Mouse (Mus musculus) lung, postnatal 0 days (tissue): ENCODE data around the gene Il17c.

Experiments used
- CTCF ChIP-seq: IDR thresholded peaks from 2 replicates; pipeline ENCODE4 v1.5.1; 2016; ENCODE audit warnings: antibody characterized with exemption, mild to moderate bottlenecking
- EP300 ChIP-seq: IDR thresholded peaks from 2 replicates; pipeline ENCODE4 v1.6.1; 2016; ENCODE audit warnings: antibody characterized with exemption, mild to moderate bottlenecking, control low read depth

DNA sequence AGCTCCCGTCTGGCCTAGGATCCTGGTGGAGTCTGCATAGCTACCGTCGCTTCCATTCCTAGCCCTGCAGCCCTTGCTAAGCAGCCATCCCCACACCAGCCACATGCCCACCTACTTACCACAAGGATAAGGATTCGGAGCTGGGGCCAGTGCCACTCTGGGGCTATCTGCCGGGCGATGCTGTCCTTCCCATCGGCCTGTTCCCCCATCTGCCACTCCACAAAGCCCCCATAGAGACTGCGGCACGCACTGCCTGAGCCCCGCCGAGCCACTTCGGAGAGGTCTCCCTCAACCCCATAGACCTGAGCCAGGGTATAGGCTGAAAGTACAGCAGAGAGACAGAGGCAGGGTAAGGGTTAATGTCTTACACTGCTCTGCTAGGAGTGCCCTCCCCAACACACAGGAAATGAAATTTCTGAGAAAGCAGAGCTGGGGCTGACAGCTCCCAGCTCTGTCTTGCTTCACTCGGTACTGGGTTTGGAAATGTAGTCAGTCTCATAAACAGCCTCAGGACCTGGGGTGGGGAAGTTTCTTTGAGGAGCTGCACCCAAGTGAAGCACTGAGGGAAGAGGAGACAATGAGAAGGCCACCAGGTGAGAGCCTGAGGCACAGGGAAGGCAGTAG is 16.0 kb downstream of the Il17c start:
- TF ChIP-seq CTCF: no peak
- TF ChIP-seq EP300: no peak
